Mouse (Mus musculus) testis, adult 2 months (tissue): ENCODE measurements at regions not wholly inside any gene's neighbourhood (a gene's known extent, or its start where the extent isn't known, plus 50 kb on each side); places are given as distances from the start of the nearest gene placed in this dataset.

Source experiments
- CTCF ChIP-seq: fragments of 200-500 bp; IDR thresholded peaks from 2 replicates; pipeline ENCODE4 v1.5.1; 2012; ENCODE audit warnings: low read depth, mild to moderate bottlenecking, inconsistent platforms, low read length, moderate library complexity; ENCODE audit not compliant: control insufficient read depth, insufficient read depth, insufficient replicate concordance
- POLR2A ChIP-seq: fragments of 200-500 bp; IDR thresholded peaks from 2 replicates; pipeline ENCODE4 v1.6.1; 2012; ENCODE audit warnings: low read depth, mild to moderate bottlenecking, inconsistent platforms, low read length, moderate library complexity; ENCODE audit not compliant: control insufficient read depth

DNA sequence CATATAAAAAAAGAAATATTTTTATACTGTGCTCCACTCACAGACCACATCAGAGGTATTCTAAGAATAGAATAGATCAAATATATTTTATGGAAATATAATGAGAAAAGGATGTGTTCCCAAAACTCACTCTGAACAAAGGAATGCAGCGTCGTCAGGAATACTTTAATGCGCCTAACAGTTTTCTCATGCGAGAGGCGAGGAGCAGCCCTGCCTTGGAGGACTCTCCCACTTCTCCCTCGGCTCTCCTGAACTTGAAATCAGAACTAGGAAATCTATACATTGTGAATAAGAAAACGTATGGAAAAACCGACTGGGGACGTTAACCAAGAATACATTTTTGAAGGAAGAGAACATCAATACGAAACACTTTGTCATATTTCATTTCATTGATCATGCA lies 368.3 kb upstream of the Zeb2 start:
- TF ChIP-seq POLR2A (no peak), CTCF (no peak)
